ENCODE assay signal across 9 mouse cellular contexts in the genomic region with DNA sequence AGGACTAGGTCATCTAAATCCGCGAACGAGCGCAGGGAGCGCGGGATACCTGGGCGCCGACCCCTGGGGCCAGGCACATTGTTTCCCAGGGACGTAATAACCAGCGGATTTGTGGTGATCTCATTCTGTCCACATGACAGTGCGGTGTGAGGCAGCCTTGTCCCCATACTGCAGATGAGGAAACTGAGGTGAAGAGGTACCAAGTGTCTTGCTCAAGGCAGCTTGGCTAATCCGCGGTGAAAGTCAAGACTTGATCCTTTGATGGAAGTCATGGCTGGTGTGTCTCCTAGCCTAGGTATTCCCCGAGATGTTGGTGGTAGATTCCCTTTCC. TPM values are rescaled to one million over a fixed set of nuclear protein-coding genes. Genes with fewer than 3 reads are reported as not detected.
DNase-seq lines count a peak whose midpoint lies in the region; ATAC-seq and TF ChIP-seq lines count a peak whose summit lies in the region.
"Had no signal": no experiment of that assay in that cellular context is flagged by ENCODE, and none has a peak within 500 bp of the region (broad histone marks: within the 10 kb centered on the region; RNA-seq: fewer than 3 reads in every experiment).

No protein-coding gene starts in this region.

- no peak for TF ChIP-seq CTCF in layer of hippocampus, adult 2 months (conservative IDR thresholded peaks at IDR 0.05)

- peaks cover 15% of the 10 kb centered on the region for H3K27me3 ChIP-seq in embryonic facial prominence, embryonic 10.5 days (replicated peaks; ENCODE audit: low read depth, poor library complexity, severe bottlenecking)
- H3K27me3 ChIP-seq in intestine, embryonic 16.5 days (replicated peaks; ENCODE audit: control insufficient read depth, insufficient read depth, low read length), result no peaks in the 10 kb centered on the region
- H3K27me3 ChIP-seq in myocyte (ENCODE audit: control insufficient read depth, insufficient read depth, insufficient read length), result no peaks in the 10 kb centered on the region

- peak overlapping the region; percentile 88 for H3K9ac ChIP-seq in intestine, embryonic 16.5 days (ENCODE audit: low read depth, low read length)

- peak overlapping the region; percentile 94 for H3K27ac ChIP-seq in layer of hippocampus, adult 2 months
- H3K27ac ChIP-seq in embryonic facial prominence, embryonic 10.5 days (replicated peaks), result peak overlapping the region; percentile 87
- peak overlapping the region; percentile 84 for H3K27ac ChIP-seq in intestine, embryonic 16.5 days (ENCODE audit: low read length)

- peaks cover 54% of the 10 kb centered on the region for H3K79me2 ChIP-seq in myocyte (ENCODE audit: control insufficient read depth, insufficient read depth)

- no peaks in the 10 kb centered on the region for H3K36me3 ChIP-seq in embryonic facial prominence, embryonic 10.5 days (replicated peaks)
- no peaks in the 10 kb centered on the region for H3K36me3 ChIP-seq in intestine, embryonic 16.5 days (ENCODE audit: control insufficient read depth, insufficient read depth, low read length)
- H3K36me3 ChIP-seq in myocyte (ENCODE audit: control insufficient read depth, insufficient read depth), result no peaks in the 10 kb centered on the region

- DNase-seq in layer of hippocampus, adult 2 months (ENCODE audit: low spot score in 2 of 2), result no peak
- no peak for DNase-seq in layer of hippocampus, postnatal 14 days (ENCODE audit: low spot score in 2 of 2)
- DNase-seq in embryonic facial prominence, embryonic 10.5 days (ENCODE audit: low spot score), result no peak
- DNase-seq in adrenal gland, adult 18-20 months (ENCODE audit: low spot score in 2 of 2), result no peak
- DNase-seq in spleen, postnatal 4 days (ENCODE audit: low spot score in 2 of 2), result no peak
- no peak for DNase-seq in natural killer cell, adult 2 months (ENCODE audit: low spot score in 2 of 2)

- ATAC-seq in intestine, embryonic 16.5 days, result no peak

- no peak for TF ChIP-seq POLR2A in myocyte (IDR thresholded peaks at IDR 0.05; ENCODE audit: insufficient read length, low read depth)

- 8% methylated on average over 14 of the region's 14 CpGs for WGBS in embryonic facial prominence, embryonic 10.5 days
- 8% methylated on average over 14 of the region's 14 CpGs for WGBS in intestine, embryonic 16.5 days

- H3K4me1 ChIP-seq in embryonic facial prominence, embryonic 10.5 days, result peaks cover 67% of the 10 kb centered on the region
- H3K4me1 ChIP-seq in intestine, embryonic 16.5 days (ENCODE audit: control insufficient read depth, insufficient read depth, low read length), result peaks cover 33% of the 10 kb centered on the region

- H3ac ChIP-seq in myocyte (ENCODE audit: control insufficient read depth, insufficient read length), result peak overlapping the region; percentile 90

- H3K4me2 ChIP-seq in intestine, embryonic 16.5 days (ENCODE audit: low read depth, low read length), result peak overlapping the region; percentile 95
- peak overlapping the region; percentile 90 for H3K4me2 ChIP-seq in myocyte (ENCODE audit: low read depth)

- no peaks in the 10 kb centered on the region for H3K9me3 ChIP-seq in embryonic facial prominence, embryonic 10.5 days
- no peaks in the 10 kb centered on the region for H3K9me3 ChIP-seq in intestine, embryonic 16.5 days (ENCODE audit: control insufficient read depth, low read length)

- peak overlapping the region; percentile 75 for H3K4me3 ChIP-seq in layer of hippocampus, adult 2 months
- H3K4me3 ChIP-seq in embryonic facial prominence, embryonic 10.5 days, result peak overlapping the region; percentile 89
- H3K4me3 ChIP-seq in intestine, embryonic 16.5 days (ENCODE audit: low read length), result peak overlapping the region; percentile 87
- H3K4me3 ChIP-seq in myocyte, result peak overlapping the region; percentile 84

TF ChIP-seq in myocyte, 11 proteins besides CTCF, POLR2A, EP300 and RAD21:
- TF ChIP-seq USF1 (IDR thresholded peaks at IDR 0.05; ENCODE audit: low read depth), result peak; percentile 24
- TF ChIP-seq E2F4 (IDR thresholded peaks at IDR 0.05; ENCODE audit: insufficient read depth), result no peak

RNA-seq across cellular contexts. Expression of a gene that starts 27.3 kb away (rescaled TPM):
- total RNA-seq in layer of hippocampus, adult 2 months (2021), result not detected
- not detected for total RNA-seq in layer of hippocampus, postnatal 14 days (2021)
- polyA plus RNA-seq in embryonic facial prominence, embryonic 10.5 days (2016; fragmentation: Nextera tagmentation; extraction: Ambion mirVana), result not detected in 2 replicates
- not detected in 2 replicates for polyA plus RNA-seq in intestine, embryonic 16.5 days (2015; fragmentation: Nextera tagmentation; extraction: Ambion mirVana)
- 0.06 TPM for polyA plus RNA-seq in myocyte (2012; fragmentation: generic; extraction: Trizol)
- not detected for total RNA-seq in adrenal gland, adult 18-20 months (2021)
- total RNA-seq: neutrophil, adult 5-6 weeks had no signal

RNA-seq across cellular contexts. Expression of a gene that starts 45.3 kb away (rescaled TPM):
- total RNA-seq in layer of hippocampus, adult 2 months (2021), result 10 to 100 TPM; 15.7 to 17.5 TPM
- total RNA-seq in layer of hippocampus, postnatal 14 days (2021), result 10 to 100 TPM; 17.5 to 17.8 TPM
- polyA plus RNA-seq in embryonic facial prominence, embryonic 10.5 days (2016; fragmentation: Nextera tagmentation; extraction: Ambion mirVana), result 4.2 and 4.3 TPM in 2 replicates
- 1.9 and 2.0 TPM in 2 replicates for polyA plus RNA-seq in intestine, embryonic 16.5 days (2015; fragmentation: Nextera tagmentation; extraction: Ambion mirVana)
- polyA plus RNA-seq in myocyte (2012; fragmentation: generic; extraction: Trizol), result 12.1 TPM
- 10 to 100 TPM; 13.0 to 13.5 TPM for total RNA-seq in adrenal gland, adult 18-20 months (2021)

RNA-seq across cellular contexts. Expression of a gene that starts 47.0 kb away (rescaled TPM):
- total RNA-seq in layer of hippocampus, adult 2 months (2021), result 10 to 100 TPM; 20.1 to 20.2 TPM
- total RNA-seq in layer of hippocampus, postnatal 14 days (2021), result 10 to 100 TPM; 19.1 to 19.4 TPM
- polyA plus RNA-seq in embryonic facial prominence, embryonic 10.5 days (2016; fragmentation: Nextera tagmentation; extraction: Ambion mirVana), result 24.4 and 25.1 TPM in 2 replicates
- 13.7 and 17.2 TPM in 2 replicates for polyA plus RNA-seq in intestine, embryonic 16.5 days (2015; fragmentation: Nextera tagmentation; extraction: Ambion mirVana)
- 12.0 TPM for polyA plus RNA-seq in myocyte (2012; fragmentation: generic; extraction: Trizol)
- 100 to 1,000 TPM in 1 of 2 experiments, 10 to 100 TPM in 1; 65.2 to 141 TPM for total RNA-seq in adrenal gland, adult 18-20 months (2021)
